Mouse (Mus musculus) CH12.LX (cell line): ENCODE data around the gene Aldh5a1. TPM values are rescaled to one million over a fixed set of nuclear protein-coding genes. Genes with fewer than 3 reads are reported as not detected.

Experiments
- DNase-seq: peaks from one replicate; pipeline ENCODE4 v3.0.0-alpha.2; 2013; ENCODE audit errors: extremely low read depth
- H3K27ac ChIP-seq: 2 replicates; pipeline ENCODE4 v1.5.1; 2012; ENCODE audit warnings: low read depth, mild to moderate bottlenecking, control low read depth, moderate library complexity; ENCODE audit not compliant: insufficient read depth
- H3K27me3 ChIP-seq: replicated peaks from 2 replicates; pipeline ENCODE3; 2012; ENCODE audit warnings: inconsistent platforms
- H3K36me3 ChIP-seq, 2 experiments: replicated peaks in 1 of 2; 2 replicates each; pipeline versions ENCODE3 to v1.6.1; 2012; ENCODE audit warnings: inconsistent platforms in 1 of 2, low read length in 1 of 2, mild to moderate bottlenecking in 1 of 2, mixed read lengths in 1 of 2, moderate library complexity in 1 of 2; ENCODE audit not compliant: control insufficient read depth in 1 of 2, insufficient read depth in 1 of 2
- H3K4me1 ChIP-seq, 2 experiments: 2 replicates each; pipeline ENCODE4 v1.6.1; 2012; ENCODE audit warnings: inconsistent platforms in 1 of 2, moderate library complexity in 1 of 2; ENCODE audit not compliant: insufficient read depth in 2 of 2, control insufficient read depth in 1 of 2
- H3K4me2 ChIP-seq: 2 replicates; pipeline ENCODE4 v1.6.1; 2012; ENCODE audit warnings: low read depth, mild to moderate bottlenecking, control low read depth; ENCODE audit not compliant: poor library complexity, insufficient read depth, severe bottlenecking
- H3K4me3 ChIP-seq, 3 experiments: fragments of 150-350 bp in 1 of 3; sonication (generic) in 1 of 3; replicated peaks in 1 of 3; 2 replicates each; pipeline versions ENCODE3 to v1.5.1; 2011 to 2012; ENCODE audit warnings: low read depth in 2 of 3, low read length in 2 of 3, mild to moderate bottlenecking in 2 of 3, moderate library complexity in 2 of 3, control low read depth in 1 of 3, improper control_type of control experiment in 1 of 3, inconsistent platforms in 1 of 3, mixed read lengths in 1 of 3; ENCODE audit not compliant: poor library complexity in 1 of 3
- H3K79me2 ChIP-seq: replicated peaks from 2 replicates; pipeline ENCODE4 v1.6.1; 2012; ENCODE audit warnings: mild to moderate bottlenecking, moderate library complexity; ENCODE audit not compliant: control insufficient read depth, poor library complexity, insufficient read depth, severe bottlenecking; ENCODE audit errors: extremely low read depth
- H3K9ac ChIP-seq: 2 replicates; pipeline ENCODE4 v1.6.1; 2012; ENCODE audit warnings: low read depth, mild to moderate bottlenecking, control low read depth, moderate library complexity; ENCODE audit not compliant: insufficient read depth
- H3K9me3 ChIP-seq: replicated peaks from 2 replicates; pipeline ENCODE3; 2012; ENCODE audit warnings: low read length, inconsistent platforms, mixed read lengths
- CHD2 ChIP-seq: IDR thresholded peaks from 2 replicates; pipeline ENCODE4 v1.6.1; 2011; ENCODE audit warnings: low read length, improper control_type of control experiment
- E2F4 ChIP-seq: IDR thresholded peaks from 2 replicates; pipeline ENCODE4 v1.6.1; 2011; ENCODE audit warnings: low read depth, low read length, improper control_type of control experiment; ENCODE audit not compliant: insufficient replicate concordance
- EP300 ChIP-seq: IDR thresholded peaks from 2 replicates; pipeline ENCODE4 v1.6.1; 2011; ENCODE audit warnings: low read length, improper control_type of control experiment
- ETS1 ChIP-seq: conservative IDR thresholded peaks from 2 replicates; pipeline ENCODE4 v1.6.1; 2012; ENCODE audit warnings: low read depth, mild to moderate bottlenecking, inconsistent platforms, low read length, improper control_type of control experiment, moderate library complexity
- GABPA ChIP-seq: IDR thresholded peaks from 2 replicates; pipeline ENCODE4 v1.6.1; 2012; ENCODE audit warnings: low read depth, low read length, improper control_type of control experiment, inconsistent platforms; ENCODE audit not compliant: insufficient replicate concordance
- HCFC1 ChIP-seq: IDR thresholded peaks from 2 replicates; pipeline ENCODE4 v1.6.1; 2012; ENCODE audit warnings: low read depth, mild to moderate bottlenecking, inconsistent platforms, low read length, improper control_type of control experiment
- JUN ChIP-seq: IDR thresholded peaks from 2 replicates; pipeline ENCODE4 v1.6.1; 2011; ENCODE audit warnings: low read depth, mild to moderate bottlenecking, low read length, improper control_type of control experiment, moderate library complexity; ENCODE audit not compliant: insufficient read depth
- MAFK ChIP-seq: IDR thresholded peaks from 2 replicates; pipeline ENCODE4 v1.6.1; 2011; ENCODE audit warnings: low read length, improper control_type of control experiment; ENCODE audit not compliant: insufficient replicate concordance
- MAZ ChIP-seq: IDR thresholded peaks from 2 replicates; pipeline ENCODE4 v1.6.1; 2012; ENCODE audit warnings: low read depth, mild to moderate bottlenecking, inconsistent platforms, low read length, improper control_type of control experiment, moderate library complexity
- MEF2A ChIP-seq: IDR thresholded peaks from 2 replicates; pipeline ENCODE4 v1.6.1; 2014; ENCODE audit warnings: low read depth, mild to moderate bottlenecking, inconsistent platforms, low read length, improper control_type of control experiment, borderline replicate concordance
- SMC3 ChIP-seq: IDR thresholded peaks from 2 replicates; pipeline ENCODE4 v1.6.1; 2011; ENCODE audit warnings: low read depth, low read length, improper control_type of control experiment
- TCF12 ChIP-seq: IDR thresholded peaks from 2 replicates; pipeline ENCODE4 v1.6.1; 2014; ENCODE audit warnings: low read depth, mild to moderate bottlenecking, inconsistent platforms, low read length, improper control_type of control experiment
- UBTF ChIP-seq: IDR thresholded peaks from 2 replicates; pipeline ENCODE4 v1.6.1; 2012; ENCODE audit warnings: low read depth, mild to moderate bottlenecking, inconsistent platforms, low read length, improper control_type of control experiment, moderate library complexity
- USF2 ChIP-seq: conservative IDR thresholded peaks from 2 replicates; pipeline ENCODE4 v1.6.1; 2011; ENCODE audit warnings: low read depth, low read length, improper control_type of control experiment
- ZNF384 ChIP-seq: IDR thresholded peaks from 2 replicates; pipeline ENCODE4 v1.6.1; 2012; ENCODE audit warnings: low read depth, low read length, improper control_type of control experiment, inconsistent platforms
- dilution Hi-C: fragments of 300-500 bp; cut with MboI; formaldehyde crosslinking; loops from 2 replicates; pipeline ENCODE4 v1.14.3; 2020; ENCODE audit warnings: low sequenced_read_pairs; ENCODE audit not compliant: extremely low pct_unique_long_range_greater_than_20kb, extremely low pct_ligation_motif_present
- in situ Hi-C: fragments of 300-500 bp; cut with MboI; formaldehyde crosslinking; loops from 3 replicates; pipeline ENCODE4 v1.14.3; 2019; ENCODE audit warnings: low sequenced_read_pairs, low pct_ligation_motif_present, low pct_unique_long_range_greater_than_20kb, mixed read lengths
- polyA plus RNA-seq: library from polyadenylated mRNA; unstranded; fragments of >175 nt; gene quantifications from 2 replicates; pipeline ENCODE4 v1.2.1, GENCODE M21; 2012; ENCODE audit warnings: low read depth; ENCODE audit not compliant: insufficient read length
- total RNA-seq, 2 experiments: library from RNA; depleted of rRNA; stranded (reverse); fragments of 300-350 nt in 1 of 2; fragments of >200 nt in 1 of 2; gene quantifications; 2 replicates each; pipeline ENCODE4 v1.2.3; 2012 to 2014

The Aldh5a1 gene
- total and polyA plus RNA-seq, 3 experiments, result 0.36 to 2.4 (median 1.3) TPM

- Histone ChIP-seq H3K9ac (no peak overlapping the region), H3K36me3 (peaks cover 0 to 3% of the 10 kb centered on the region in 2 experiments), H3K27me3 (no peaks in the 10 kb centered on the region), H3K4me3 (no peak overlapping the region), H3K4me1 (no peaks in the 10 kb centered on the region)
- in situ Hi-C loops, result loop anchor here (5.0 to 25.0 kb wide), 2 partner anchors 44 to 494 kb away; partner anchors contain the start of gene Aldh5a1
- DNase-seq, result no peak
- dilution Hi-C loops, result no loop called here
- TF ChIP-seq USF2 (no peak), MAZ (no peak), E2F4 (no peak), UBTF (no peak), JUN (no peak), GABPA (no peak), EP300 (no peak), ETS1 (no peak), TCF12 (no peak), HCFC1 (no peak), MAFK (no peak), MEF2A (no peak), SMC3 (no peak)
- TF ChIP-seq, all 38 proteins: peak for 0
- Histone ChIP-seq H3K27ac (no peak overlapping the region), H3K9me3 (no peaks in the 10 kb centered on the region), H3K79me2 (no peaks in the 10 kb centered on the region), H3K4me2 (no peak overlapping the region)
These were observed 43.6 kb upstream of the Aldh5a1 start for GRCm38 (mm10) chr13:24981031-24981430.

DNA sequence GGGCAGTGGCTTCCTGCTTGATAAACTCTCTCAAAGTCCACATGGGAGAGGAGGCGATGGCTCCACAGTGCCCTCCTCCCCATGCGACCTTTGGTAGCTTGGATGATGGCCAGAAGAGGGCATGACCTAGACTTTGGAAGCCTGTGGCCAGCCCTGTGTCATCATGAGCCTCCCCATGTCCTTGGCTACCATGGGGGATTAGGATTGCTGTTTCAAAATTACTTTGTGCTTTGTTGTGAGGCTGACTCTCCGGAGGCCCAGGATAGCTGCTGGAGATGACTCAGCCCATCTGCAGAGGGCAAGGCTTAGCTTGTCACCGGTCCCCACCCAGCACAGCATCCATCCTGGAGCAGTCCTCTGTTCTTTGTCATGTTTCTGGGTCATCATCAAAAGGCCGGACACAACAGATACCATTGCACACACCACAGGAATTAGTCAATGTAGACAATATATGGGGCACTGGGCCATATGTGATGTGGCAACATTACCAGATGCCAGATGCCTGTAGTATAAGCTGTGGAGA is 40.4 kb upstream of the Aldh5a1 start:
- in situ Hi-C loops, result loop anchor here (25.0 kb wide), 1 partner anchor 491 kb away; no protein-coding TSS in a partner anchor
- TF ChIP-seq CHD2, result no peak
- no peak for TF ChIP-seq ZNF384
- no peak for TF ChIP-seq E2F4
- no peak for DNase-seq
- Histone ChIP-seq H3K9me3 (no peaks in the 10 kb centered on the region), H3K79me2 (no peaks in the 10 kb centered on the region), H3K4me3 (no peak overlapping the region), H3K27ac (no peak overlapping the region), H3K27me3 (no peaks in the 10 kb centered on the region), H3K36me3 (no peaks in the 10 kb centered on the region), H3K9ac (no peak overlapping the region), H3K4me2 (no peak overlapping the region), H3K4me1 (no peaks in the 10 kb centered on the region)
- dilution Hi-C loops, result no loop called here
